Mouse (Mus musculus) liver, postnatal 0 days (tissue): ENCODE data around the gene Tns1. TPM values are rescaled to one million over a fixed set of nuclear protein-coding genes. Genes with fewer than 3 reads are reported as not detected.
"Not testable (repeated sequence)": the region's sequence is repeated elsewhere in the genome, so short reads cannot be mapped to it uniquely, and the experiment has no call there.

Source experiments
- ATAC-seq: fragments of 200-750 bp; cut with Nextera tagmentation; 2 replicates; pipeline ENCODE4 v1.8.0; 2017; ENCODE audit warnings: mild to moderate bottlenecking, moderate library complexity
- DNase-seq: peaks from one replicate; pipeline ENCODE4 v3.0.0-alpha.2; 2016
- H3K27ac ChIP-seq: fragments of 300-500 bp; sonication (generic); 2 replicates; pipeline ENCODE4 v1.5.1; 2014; ENCODE audit warnings: antibody characterized with exemption, moderate library complexity, mild to moderate bottlenecking, low read depth
- H3K27me3 ChIP-seq: fragments of 300-500 bp; sonication (generic); 2 replicates; pipeline ENCODE4 v1.6.1; 2014; ENCODE audit warnings: low read length, control low read depth, mixed read lengths; ENCODE audit not compliant: insufficient read depth
- H3K36me3 ChIP-seq: fragments of 300-500 bp; sonication (generic); replicated peaks from 2 replicates; pipeline ENCODE4 v1.6.1; 2014; ENCODE audit warnings: mild to moderate bottlenecking, control low read depth, low read length, moderate library complexity, mixed read lengths; ENCODE audit not compliant: insufficient read depth
- H3K4me1 ChIP-seq: fragments of 300-500 bp; sonication (generic); 2 replicates; pipeline ENCODE4 v1.6.1; 2014; ENCODE audit warnings: antibody characterized with exemption, mild to moderate bottlenecking, control low read depth; ENCODE audit not compliant: insufficient read depth
- H3K4me2 ChIP-seq: fragments of 300-500 bp; sonication (generic); 2 replicates; pipeline ENCODE4 v1.6.1; 2014; ENCODE audit warnings: low read depth, mild to moderate bottlenecking, low read length, moderate library complexity, mixed read lengths
- H3K4me3 ChIP-seq: fragments of 300-500 bp; sonication (generic); 2 replicates; pipeline ENCODE4 v1.5.1; 2014; ENCODE audit warnings: low read depth, low read length
- H3K9ac ChIP-seq: fragments of 300-500 bp; sonication (generic); replicated peaks from 2 replicates; pipeline ENCODE4 v1.6.1; 2014; ENCODE audit warnings: mild to moderate bottlenecking, moderate library complexity
- H3K9me3 ChIP-seq: fragments of 300-500 bp; sonication (generic); 2 replicates; pipeline ENCODE4 v1.6.1; 2016; ENCODE audit warnings: mild to moderate bottlenecking, control low read depth, low read length, mixed read lengths
- CTCF ChIP-seq: sonication (generic); IDR thresholded peaks from 2 replicates; pipeline ENCODE4 v1.5.1; 2016; ENCODE audit warnings: antibody characterized with exemption, low read depth
- EP300 ChIP-seq: IDR thresholded peaks from 2 replicates; pipeline ENCODE4 v1.6.1; 2016; ENCODE audit warnings: antibody characterized with exemption, low read depth, mild to moderate bottlenecking
- WGBS: fragments of 180-500 bp; shearing (Covaris S2); extraction: QIAGEN DNeasy Blood & Tissue Kit; methylation state at CpG from one replicate; pipeline ENCODE4 v1.1.7; 2014; ENCODE audit not compliant: insufficient replicate concordance; 5-methylcytosine and 5-hydroxymethylcytosine counted together
- polyA plus RNA-seq: library from polyadenylated mRNA; unstranded; fragments of >200 nt; fragmentation: Nextera tagmentation; extraction: Ambion mirVana; gene quantifications from 2 replicates; pipeline ENCODE4 v1.2.1, GENCODE M21; 2015

Tns1 gene
- 12.1 and 12.8 TPM in 2 replicates for polyA plus RNA-seq

GRCm38 (mm10) chr1:74124021-74124981 lies at the start of gene Tns1:
Tns1 (minus strand) TSS chr1:74124449.
- Histone ChIP-seq H3K36me3 (no peaks in the 10 kb centered on the region), H3K9ac (peak within 1 kb of the TSS; percentile 39), H3K27ac (no peak within 1 kb of the TSS), H3K27me3 (peaks cover 11% of the 10 kb centered on the region; the same call in 1 of the 2 replicates), H3K9me3 (no peaks in the 10 kb centered on the region), H3K4me2 (peak within 1 kb of the TSS; percentile 83), H3K4me3 (peak within 1 kb of the TSS; percentile 47), H3K4me1 (peaks cover 9% of the 10 kb centered on the region; the same call in 1 of the 2 replicates)
- peak; percentile 64 for DNase-seq
- TF ChIP-seq EP300 = no peak
- no peak for TF ChIP-seq CTCF
- ATAC-seq = peak; percentile 67
- under 1% methylated on average over 82 of the region's 84 CpGs for WGBS

GRCm38 (mm10) chr1:74172722-74173121 lies 48.5 kb upstream of the Tns1 start:
- Histone ChIP-seq H3K27ac (no peak overlapping the region), H3K4me3 (no peak overlapping the region), H3K9me3 (no peaks in the 10 kb centered on the region), H3K27me3 (no peaks in the 10 kb centered on the region), H3K4me2 (no peak overlapping the region), H3K9ac (no peak overlapping the region), H3K4me1 (peaks cover 10% of the 10 kb centered on the region; the same call in 1 of the 2 replicates), H3K36me3 (no peaks in the 10 kb centered on the region)
- 38% methylated on average over 3 of the region's 3 CpGs for WGBS
- ATAC-seq (no peak), DNase-seq (no peak)
- TF ChIP-seq EP300 (no peak), CTCF (no peak)

GRCm38 (mm10) chr1:74169721-74170120 lies 45.5 kb upstream of the Tns1 start:
- no peak for TF ChIP-seq EP300
- no peak for TF ChIP-seq CTCF
- Histone ChIP-seq H3K9me3 (no peaks in the 10 kb centered on the region), H3K4me1 (peaks cover 14% of the 10 kb centered on the region), H3K4me2 (no peak overlapping the region), H3K36me3 (no peaks in the 10 kb centered on the region), H3K4me3 (no peak overlapping the region), H3K27ac (no peak overlapping the region), H3K9ac (no peak overlapping the region), H3K27me3 (no peaks in the 10 kb centered on the region)
- DNase-seq (no peak), ATAC-seq (no peak)
- WGBS = 61% methylated on average over 3 of the region's 3 CpGs

GRCm38 (mm10) chr1:74167136-74167535 lies 42.9 kb upstream of the Tns1 start:
- DNase-seq = peak; percentile 63
- H3K9me3 ChIP-seq = no peaks in the 10 kb centered on the region
- WGBS = 64% methylated on average over 5 of the region's 5 CpGs
- H3K36me3 ChIP-seq = no peaks in the 10 kb centered on the region
- H3K27me3 ChIP-seq = no peaks in the 10 kb centered on the region
- no peak overlapping the region for H3K9ac ChIP-seq
- no peak overlapping the region for H3K4me2 ChIP-seq
- H3K27ac ChIP-seq = peak overlapping the region; percentile 78
- H3K4me3 ChIP-seq = no peak overlapping the region
- TF ChIP-seq EP300 = peak; percentile 52; the same call in 1 of the 2 replicates
- TF ChIP-seq CTCF = no peak
- ATAC-seq = peak; percentile 63; the same call in 1 of the 2 replicates
- H3K4me1 ChIP-seq = peaks cover 14% of the 10 kb centered on the region

GRCm38 (mm10) chr1:74160036-74160435 lies 35.8 kb upstream of the Tns1 start:
- H3K27me3 ChIP-seq = no peaks in the 10 kb centered on the region
- no peak for ATAC-seq
- H3K27ac ChIP-seq = no peak overlapping the region
- TF ChIP-seq CTCF = no peak
- no peak for TF ChIP-seq EP300
- no peak overlapping the region for H3K9ac ChIP-seq
- H3K36me3 ChIP-seq = 0 out of 2 replicates have a peak, but pooled peaks cover 3% of the 10 kb centered on the region
- no peak for DNase-seq
- 58% methylated on average over 2 of the region's 2 CpGs for WGBS
- no peak overlapping the region for H3K4me2 ChIP-seq
- H3K9me3 ChIP-seq = no peaks in the 10 kb centered on the region
- H3K4me1 ChIP-seq = 0 out of 2 replicates have a peak, but pooled peaks cover 3% of the 10 kb centered on the region
- H3K4me3 ChIP-seq = no peak overlapping the region

GRCm38 (mm10) chr1:74159613-74160012 lies 35.4 kb upstream of the Tns1 start:
- not testable (repeated sequence) for H3K4me2 ChIP-seq, H3K9ac ChIP-seq, ATAC-seq, H3K4me3 ChIP-seq, H3K27ac ChIP-seq, DNase-seq, H3K36me3 ChIP-seq, H3K27me3 ChIP-seq, H3K9me3 ChIP-seq, H3K4me1 ChIP-seq
- WGBS = 49% methylated on average over 4 of the region's 5 CpGs
